ENCODE assay signal across 9 mouse cellular contexts in the genomic region with DNA sequence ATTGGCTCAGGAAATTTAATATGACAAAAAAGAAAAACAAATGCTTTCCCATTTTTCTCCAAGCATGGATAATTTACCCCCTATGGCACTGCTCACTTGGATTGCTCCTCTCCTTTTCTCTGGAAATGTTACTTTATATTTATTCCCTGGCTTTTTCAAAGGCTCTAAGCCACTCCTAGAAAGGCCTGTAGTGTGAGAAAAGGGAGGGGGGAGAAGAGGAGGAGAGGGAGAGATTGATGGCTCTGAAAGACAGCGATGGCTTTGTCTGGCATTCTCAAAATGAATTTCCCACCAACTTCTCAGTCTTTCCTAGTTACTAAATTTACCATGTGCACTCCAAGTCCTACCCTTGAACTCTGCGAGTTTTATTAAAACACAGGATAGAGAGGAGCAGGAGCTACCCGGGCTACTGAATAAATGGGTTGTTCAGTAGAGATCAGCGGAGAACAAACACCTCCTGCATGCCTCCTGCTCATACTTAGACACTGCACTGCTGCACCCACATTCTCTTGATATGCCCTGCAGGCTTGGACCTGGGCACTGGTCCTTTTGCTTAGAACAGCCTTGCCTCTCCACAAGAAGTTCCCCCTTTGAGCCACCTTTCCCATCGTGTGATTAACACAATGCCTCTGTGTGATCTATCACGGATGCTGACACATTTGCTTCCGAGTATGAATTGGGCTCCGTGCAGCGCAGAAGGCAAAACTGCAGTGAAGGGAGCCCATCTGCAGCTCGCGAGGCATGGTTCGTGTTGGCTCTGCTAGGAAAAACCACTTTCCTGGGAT.
DNase-seq lines count a peak whose midpoint lies in the region.
"Had no signal": no experiment of that assay in that cellular context is flagged by ENCODE, and none has a peak within 500 bp of the region (broad histone marks: within the 10 kb centered on the region; RNA-seq: fewer than 3 reads in every experiment).

No protein-coding gene starts in this region.

- DNase-seq in left cerebral cortex, adult 18-20 months (ENCODE audit: low spot score in 2 of 2), result peak; percentile 2 to 25
- no peak for DNase-seq in left cerebral cortex, adult 11 months (ENCODE audit: low spot score)
- DNase-seq in hindbrain, embryonic 10.5 days (ENCODE audit: low spot score), result peak; percentile 3
- DNase-seq in left cerebral cortex, postnatal 36 days (ENCODE audit: low spot score in 2 of 2), result peak; percentile 9 to 10
- peak; percentile 9 for DNase-seq in right cerebral cortex, postnatal 4 days
- DNase-seq in lung, postnatal 25 days (ENCODE audit: low spot score), result no peak
- DNase-seq in heart, adult 9 months (ENCODE audit: low spot score in 2 of 2), result no peak
- no peak for DNase-seq in urinary bladder, postnatal 10 days (ENCODE audit: low spot score)

- no peak overlapping the region for H3K4me3 ChIP-seq in hindbrain, embryonic 10.5 days
- H3K4me3 ChIP-seq: limb, embryonic 12.5 days had no signal

- H3K27ac ChIP-seq in hindbrain, embryonic 10.5 days, result no peak overlapping the region
- H3K27ac ChIP-seq: limb, embryonic 12.5 days had no signal

- intact Hi-C loops in left cerebral cortex, postnatal 36 days (cut with DNase I), result no loop called here

- no peaks in the 10 kb centered on the region for H3K9me3 ChIP-seq in hindbrain, embryonic 10.5 days
- H3K9me3 ChIP-seq: limb, embryonic 12.5 days had no signal

- H3K4me1 ChIP-seq in hindbrain, embryonic 10.5 days (replicated peaks), result 0 out of 2 replicates have a peak, but pooled peaks cover 10% of the 10 kb centered on the region
- H3K4me1 ChIP-seq: limb, embryonic 12.5 days had no signal

- peaks cover 26% of the 10 kb centered on the region for H3K27me3 ChIP-seq in hindbrain, embryonic 10.5 days (ENCODE audit: insufficient read depth, poor library complexity, severe bottlenecking)

- WGBS in hindbrain, embryonic 10.5 days, result 59% methylated on average over 12 of the region's 12 CpGs

- H3K36me3 ChIP-seq in hindbrain, embryonic 10.5 days, result no peaks in the 10 kb centered on the region
- H3K36me3 ChIP-seq: limb, embryonic 12.5 days had no signal

Comparison
In these comparisons a context has a peak if more than half of its experiments do, and no peak if none do; other contexts are left out.
1. DNase-seq: peak in left cerebral cortex, adult 18-20 months (2 of 2), hindbrain, embryonic 10.5 days (single experiment), left cerebral cortex, postnatal 36 days (2 of 2) and right cerebral cortex, postnatal 4 days (single experiment); none in left cerebral cortex, adult 11 months (single experiment), lung, postnatal 25 days (single experiment), heart, adult 9 months (0 of 2) and urinary bladder, postnatal 10 days (single experiment).